ENCODE assay signal across 8 mouse cellular contexts in genomic region chr9:47589832-47590231, GRCm38 (mm10). TPM values are rescaled to one million over a fixed set of nuclear protein-coding genes. Genes with fewer than 3 reads are reported as not detected.
DNase-seq lines count a peak whose midpoint lies in the region; ATAC-seq and TF ChIP-seq lines count a peak whose summit lies in the region.
"Had no signal": no experiment of that assay in that cellular context is flagged by ENCODE, and none has a peak within 500 bp of the region (broad histone marks: within the 10 kb centered on the region; RNA-seq: fewer than 3 reads in every experiment).

No protein-coding gene starts in this region.

- H3K4me3 ChIP-seq in lung, embryonic 15.5 days: no peak overlapping the region
- H3K4me3 ChIP-seq in neural tube, embryonic 15.5 days (replicated peaks): no peak overlapping the region
- H3K4me3 ChIP-seq: liver, embryonic 13.5 days had no signal

- H3K27ac ChIP-seq in lung, embryonic 15.5 days: no peak overlapping the region
- H3K27ac ChIP-seq in neural tube, embryonic 15.5 days (replicated peaks): no peak overlapping the region
- H3K27ac ChIP-seq: liver, embryonic 13.5 days had no signal

- H3K9me3 ChIP-seq in lung, embryonic 15.5 days: no peaks in the 10 kb centered on the region
- H3K9me3 ChIP-seq in neural tube, embryonic 15.5 days (replicated peaks): no peaks in the 10 kb centered on the region
- H3K9me3 ChIP-seq: liver, embryonic 13.5 days had no signal

- WGBS in lung, embryonic 15.5 days: 27% methylated on average over 5 of the region's 5 CpGs
- WGBS in neural tube, embryonic 15.5 days: 68% methylated on average over 5 of the region's 5 CpGs

- H3K4me2 ChIP-seq in lung, embryonic 15.5 days: no peak overlapping the region
- H3K4me2 ChIP-seq in neural tube, embryonic 15.5 days: no peak overlapping the region
- H3K4me2 ChIP-seq: liver, embryonic 13.5 days had no signal

- H3K36me3 ChIP-seq in lung, embryonic 15.5 days: no peaks in the 10 kb centered on the region
- H3K36me3 ChIP-seq in neural tube, embryonic 15.5 days: no peaks in the 10 kb centered on the region
- H3K36me3 ChIP-seq: liver, embryonic 13.5 days had no signal

- no peaks in the 10 kb centered on the region for H3K27me3 ChIP-seq in lung, embryonic 15.5 days
- no peaks in the 10 kb centered on the region for H3K27me3 ChIP-seq in neural tube, embryonic 15.5 days (replicated peaks)
- H3K27me3 ChIP-seq: liver, embryonic 13.5 days had no signal

- no peak for TF ChIP-seq CTCF in brain, embryonic 14.5 days (IDR thresholded peaks at IDR 0.05; ENCODE audit: borderline replicate concordance, extremely low read depth, insufficient read depth, insufficient read length)

- no peak for TF ChIP-seq POLR2A in brain, embryonic 14.5 days (IDR thresholded peaks at IDR 0.05; ENCODE audit: borderline replicate concordance, extremely low read depth, insufficient read depth, insufficient read length, poor library complexity, severe bottlenecking)

- 0 out of 2 replicates have a peak, but pooled peaks have one; percentile 42 for ATAC-seq in lung, embryonic 15.5 days (ENCODE audit: borderline replicate concordance, extremely low read depth, low FRiP score, low TSS enrichment)
- no peak for ATAC-seq in neural tube, embryonic 15.5 days (ENCODE audit: low FRiP score)

- H3K9ac ChIP-seq in lung, embryonic 15.5 days: no peak overlapping the region
- no peak overlapping the region for H3K9ac ChIP-seq in neural tube, embryonic 15.5 days (replicated peaks)
- H3K9ac ChIP-seq: liver, embryonic 13.5 days had no signal

- peaks cover 17% of the 10 kb centered on the region for H3K4me1 ChIP-seq in lung, embryonic 15.5 days
- peaks cover 20% of the 10 kb centered on the region for H3K4me1 ChIP-seq in neural tube, embryonic 15.5 days
- H3K4me1 ChIP-seq: liver, embryonic 13.5 days had no signal

- DNase-seq in 3134 (ENCODE audit: extremely low read depth, insufficient read length, low spot score) (peak; percentile 73), 3T3-L1 (ENCODE audit: low read depth, low spot score) (peak; percentile 64)
- peak; percentile 43 for DNase-seq in brain, embryonic 14.5 days (ENCODE audit: low read depth)
- DNase-seq in gastrocnemius, postnatal 25 days: no peak
- no peak for DNase-seq in embryo, embryonic 9.5 days (ENCODE audit: extremely low spot score)
- DNase-seq: liver, embryonic 13.5 days had no signal

RNA-seq across cellular contexts. Expression of gene Cadm1, which starts 59.9 kb away (rescaled TPM):
- 78.1 and 103 TPM in 2 replicates for polyA plus RNA-seq in brain, embryonic 14.5 days (2012; rRNA removed)
- 75.5 and 82.9 TPM in 2 replicates for polyA plus RNA-seq in lung, embryonic 15.5 days (2015; fragmentation: Nextera tagmentation; extraction: Ambion mirVana)
- polyA plus RNA-seq in neural tube, embryonic 15.5 days (2015; fragmentation: Nextera tagmentation; extraction: Ambion mirVana): 146 and 157 TPM in 2 replicates
- total RNA-seq in gastrocnemius, postnatal 25 days (2021): 1 to 10 TPM; 1.7 to 2.5 TPM

Comparison
In these comparisons a context has a peak if more than half of its experiments do, and no peak if none do; other contexts are left out.
1. DNase-seq: peak in 3134 (single experiment), 3T3-L1 (single experiment) and brain, embryonic 14.5 days (single experiment); none in gastrocnemius, postnatal 25 days (single experiment) and embryo, embryonic 9.5 days (single experiment).